Mouse (Mus musculus): ENCODE data around the gene Ssr1.

Gene Ssr1

GRCm38 (mm10) chr13:37943466-37943865 is 50.6 kb downstream of the Ssr1 start:
- Histone ChIP-seq H3K27me3 (ENCODE audit: control insufficient read depth, insufficient read depth, low read length, poor library complexity, severe bottlenecking) (no peaks in the 10 kb centered on the region), H3K36me3 (ENCODE audit: control insufficient read depth, insufficient read depth, low read length, poor library complexity, severe bottlenecking) (peaks cover 10% of the 10 kb centered on the region)
- DNase-seq (ENCODE audit: low read depth, low spot score) = no peak

GRCm38 (mm10) chr13:37942887-37943331 is 51.1 kb downstream of the Ssr1 start:
- no peak for DNase-seq (ENCODE audit: low read depth, low spot score)
- Histone ChIP-seq H3K27me3 (ENCODE audit: control insufficient read depth, insufficient read depth, low read length, poor library complexity, severe bottlenecking) (no peaks in the 10 kb centered on the region), H3K36me3 (ENCODE audit: control insufficient read depth, insufficient read depth, low read length, poor library complexity, severe bottlenecking) (peaks cover 9% of the 10 kb centered on the region)

- no peak for DNase-seq (ENCODE audit: low read depth, low spot score)
- Histone ChIP-seq H3K36me3 (ENCODE audit: control insufficient read depth, insufficient read depth, low read length, poor library complexity, severe bottlenecking) (peaks cover 6% of the 10 kb centered on the region), H3K27me3 (ENCODE audit: control insufficient read depth, insufficient read depth, low read length, poor library complexity, severe bottlenecking) (no peaks in the 10 kb centered on the region)
Observed at GRCm38 (mm10) chr13:37941950-37942886, 51.8 kb downstream of the Ssr1 start.

GRCm38 (mm10) chr13:37941138-37941645 is 52.8 kb downstream of the Ssr1 start:
- Histone ChIP-seq H3K36me3 (ENCODE audit: control insufficient read depth, insufficient read depth, low read length, poor library complexity, severe bottlenecking) (peaks cover 6% of the 10 kb centered on the region), H3K27me3 (ENCODE audit: control insufficient read depth, insufficient read depth, low read length, poor library complexity, severe bottlenecking) (no peaks in the 10 kb centered on the region)
- DNase-seq (ENCODE audit: low read depth, low spot score) = no peak

- no peaks in the 10 kb centered on the region for H3K27me3 ChIP-seq (ENCODE audit: control insufficient read depth, insufficient read depth, low read length, poor library complexity, severe bottlenecking)
- DNase-seq (ENCODE audit: low read depth, low spot score) = no peak
Observed at GRCm38 (mm10) chr13:37940649-37941048, 53.4 kb downstream of the Ssr1 start.

GRCm38 (mm10) chr13:37940167-37940566 is 53.9 kb downstream of the Ssr1 start:
- Histone ChIP-seq H3K27me3 (ENCODE audit: control insufficient read depth, insufficient read depth, low read length, poor library complexity, severe bottlenecking) (no peaks in the 10 kb centered on the region), H3K36me3 (ENCODE audit: control insufficient read depth, insufficient read depth, low read length, poor library complexity, severe bottlenecking) (peaks cover 6% of the 10 kb centered on the region)
- no peak for DNase-seq (ENCODE audit: low read depth, low spot score)

More at GRCm38 (mm10) chr13:37940649-37941048, 53.4 kb downstream of the Ssr1 start:
- H3K36me3 ChIP-seq (ENCODE audit: control insufficient read depth, insufficient read depth, low read length, poor library complexity, severe bottlenecking) = peaks cover 6% of the 10 kb centered on the region

GRCm38 (mm10) chr13:37936351-37936750 is 57.7 kb downstream of the Ssr1 start:
- DNase-seq (ENCODE audit: low read depth, low spot score) = no peak

GRCm38 (mm10) chr13:37934920-37935319 is 59.1 kb downstream of the Ssr1 start:
- Histone ChIP-seq H3K36me3 (ENCODE audit: control insufficient read depth, insufficient read depth, low read length, poor library complexity, severe bottlenecking) (peaks cover 26% of the 10 kb centered on the region), H3K27me3 (ENCODE audit: control insufficient read depth, insufficient read depth, low read length, poor library complexity, severe bottlenecking) (no peaks in the 10 kb centered on the region)
- no peak for DNase-seq (ENCODE audit: low read depth, low spot score)

More at GRCm38 (mm10) chr13:37936351-37936750, 57.7 kb downstream of the Ssr1 start:
- H3K36me3 ChIP-seq (ENCODE audit: control insufficient read depth, insufficient read depth, low read length, poor library complexity, severe bottlenecking) = peaks cover 22% of the 10 kb centered on the region
- H3K27me3 ChIP-seq (ENCODE audit: control insufficient read depth, insufficient read depth, low read length, poor library complexity, severe bottlenecking) = no peaks in the 10 kb centered on the region

- no peak for DNase-seq (ENCODE audit: low read depth, low spot score)
- Histone ChIP-seq H3K36me3 (ENCODE audit: control insufficient read depth, insufficient read depth, low read length, poor library complexity, severe bottlenecking) (peaks cover 27% of the 10 kb centered on the region), H3K27me3 (ENCODE audit: control insufficient read depth, insufficient read depth, low read length, poor library complexity, severe bottlenecking) (no peaks in the 10 kb centered on the region)
Observed at GRCm38 (mm10) chr13:37934075-37934474, 59.9 kb downstream of the Ssr1 start.

- no peak for DNase-seq (ENCODE audit: low read depth, low spot score)
- no peaks in the 10 kb centered on the region for H3K27me3 ChIP-seq (ENCODE audit: control insufficient read depth, insufficient read depth, low read length, poor library complexity, severe bottlenecking)
Observed at GRCm38 (mm10) chr13:37931210-37931922, 62.7 kb downstream of the Ssr1 start.

GRCm38 (mm10) chr13:37930621-37931020 is 63.4 kb downstream of the Ssr1 start:
- no peaks in the 10 kb centered on the region for H3K27me3 ChIP-seq (ENCODE audit: control insufficient read depth, insufficient read depth, low read length, poor library complexity, severe bottlenecking)
- peaks cover 27% of the 10 kb centered on the region for H3K36me3 ChIP-seq (ENCODE audit: control insufficient read depth, insufficient read depth, low read length, poor library complexity, severe bottlenecking)
- DNase-seq (ENCODE audit: low read depth, low spot score) = no peak

More at GRCm38 (mm10) chr13:37931210-37931922, 62.7 kb downstream of the Ssr1 start:
- H3K36me3 ChIP-seq (ENCODE audit: control insufficient read depth, insufficient read depth, low read length, poor library complexity, severe bottlenecking) = peaks cover 27% of the 10 kb centered on the region

- DNase-seq (ENCODE audit: low read depth, low spot score) = no peak
- H3K27me3 ChIP-seq (ENCODE audit: control insufficient read depth, insufficient read depth, low read length, poor library complexity, severe bottlenecking) = no peaks in the 10 kb centered on the region
Observed at GRCm38 (mm10) chr13:37930091-37930490, 63.9 kb downstream of the Ssr1 start.

GRCm38 (mm10) chr13:37929532-37929931 is 64.5 kb downstream of the Ssr1 start:
- Histone ChIP-seq H3K27me3 (ENCODE audit: control insufficient read depth, insufficient read depth, low read length, poor library complexity, severe bottlenecking) (no peaks in the 10 kb centered on the region), H3K36me3 (ENCODE audit: control insufficient read depth, insufficient read depth, low read length, poor library complexity, severe bottlenecking) (peaks cover 24% of the 10 kb centered on the region)
- no peak for DNase-seq (ENCODE audit: low read depth, low spot score)

More at GRCm38 (mm10) chr13:37930091-37930490, 63.9 kb downstream of the Ssr1 start:
- peaks cover 27% of the 10 kb centered on the region for H3K36me3 ChIP-seq (ENCODE audit: control insufficient read depth, insufficient read depth, low read length, poor library complexity, severe bottlenecking)

- Histone ChIP-seq H3K36me3 (ENCODE audit: control insufficient read depth, insufficient read depth, low read length, poor library complexity, severe bottlenecking) (peaks cover 11% of the 10 kb centered on the region), H3K27me3 (ENCODE audit: control insufficient read depth, insufficient read depth, low read length, poor library complexity, severe bottlenecking) (no peaks in the 10 kb centered on the region)
- no peak for DNase-seq (ENCODE audit: low read depth, low spot score)
Observed at GRCm38 (mm10) chr13:37926394-37926793, 67.6 kb downstream of the Ssr1 start.

Measured in splenic B cell, adult 2 months (primary cell).